Mouse (Mus musculus): ENCODE data around the gene Btn2a2.

- no peak for TF ChIP-seq CTCF (conservative IDR thresholded peaks at IDR 0.05; ENCODE audit: low read length)
- TF ChIP-seq POU5F1 (IDR thresholded peaks at IDR 0.05; ENCODE audit: borderline replicate concordance, low read length) = no peak
These were observed 49.6 kb upstream of the Btn2a2 start for GRCm38 (mm10) chr13:23538249-23538648.

Measured in E14TG2a.4 (cell line).